Mouse (Mus musculus) T-cell, adult 66 days (primary cell): ENCODE data around the gene Jag2. TPM values are rescaled to one million over a fixed set of nuclear protein-coding genes. Genes with fewer than 3 reads are reported as not detected.

ENCODE experiments used
- total RNA-seq, 2 experiments: library from RNA; stranded (reverse); gene quantifications; 3 replicates in 1 of 2; 4 replicates in 1 of 2; pipeline ENCODE4 v1.2.4; 2023

The Jag2 gene
- 1 to 10 TPM; 7.2 to 8.8 TPM for total RNA-seq

GRCm38 (mm10) chr12:112929562-112930352, at the start of gene Jag2:
Gene Jag2, minus strand, starts transcription at chr12:112929776.

GRCm38 (mm10) chr12:112976371-112977073, 46.9 kb upstream of the Jag2 start, which contains the start of gene Btbd6:
Gene Btbd6, plus strand, starts transcription at chr12:112976482.

GRCm38 (mm10) chr12:112941776-112942713, 12.5 kb upstream of the Jag2 start, which contains the start of gene Nudt14:
Gene Nudt14, minus strand, starts transcription at chr12:112942124.

GRCm38 (mm10) chr12:112868178-112869087, 61.1 kb downstream of the Jag2 start, which contains the start of gene Gpr132:
Gene Gpr132, minus strand, starts transcription at chr12:112868228.

Other genes with a start within 250 kb of the Jag2 start
- 10 to 100 TPM in 1 of 2 experiments, 1 to 10 TPM in 1; 9.8 to 13.0 TPM for gene Cep170b, start 209.3 kb downstream of the Jag2 start, total RNA-seq
- gene Pld4, start 169.1 kb downstream of the Jag2 start, total RNA-seq = 10 to 100 TPM in 1 of 2 experiments, 1 to 10 TPM in 1; 3.9 to 11.8 TPM
- under 1 TPM; 0.24 to 0.29 TPM for gene Ahnak2, start 127.1 kb downstream of the Jag2 start, total RNA-seq
- 1 to 10 TPM in 1 of 2 experiments, not detected in 1; 1.0 TPM for gene Clba1, start 120.8 kb downstream of the Jag2 start, total RNA-seq
- gene Cdca4, start 100.4 kb downstream of the Jag2 start, total RNA-seq = 10 to 100 TPM; 37.9 to 38.9 TPM
- 100 to 1,000 TPM; 180 to 202 TPM for gene Gpr132, start 61.5 kb downstream of the Jag2 start, total RNA-seq
- 10 to 100 TPM; 20.8 to 20.9 TPM for gene Nudt14, start 12.3 kb upstream of the Jag2 start, total RNA-seq
- gene Btbd6, start 46.7 kb upstream of the Jag2 start, total RNA-seq = 10 to 100 TPM; 28.7 to 32.4 TPM
- 100 to 1,000 TPM; 194 to 221 TPM for gene Brf1, start 70.9 kb upstream of the Jag2 start, total RNA-seq
- 10 to 100 TPM; 76.2 to 88.3 TPM for gene Pacs2, start 84.7 kb upstream of the Jag2 start, total RNA-seq
- 1 to 10 TPM; 2.8 to 3.1 TPM for gene Tex22, start 144.7 kb upstream of the Jag2 start, total RNA-seq
- gene Mta1, start 168.5 kb upstream of the Jag2 start, total RNA-seq = 10 to 100 TPM; 95.6 to 98.2 TPM
- gene Crip2, start 210.5 kb upstream of the Jag2 start, total RNA-seq = 1 to 10 TPM; 5.2 to 7.2 TPM
- 100 to 1,000 TPM; 690 to 824 TPM for gene Crip1, start 216.5 kb upstream of the Jag2 start, total RNA-seq
- 10 to 100 TPM; 11.0 to 13.7 TPM for gene Tedc1, start 226.6 kb upstream of the Jag2 start, total RNA-seq